Mouse (Mus musculus): Measurements from ENCODE around the gene Ybx2.

GRCm38 (mm10) chr11:69930967-69931537 is 4.5 kb upstream of the Ybx2 start:
- no peak for TF ChIP-seq MAFK (IDR thresholded peaks at IDR 0.05; ENCODE audit: insufficient replicate concordance, low read length)
- TF ChIP-seq MEF2A (IDR thresholded peaks at IDR 0.05; ENCODE audit: borderline replicate concordance, low read depth, low read length) = no peak
- TF ChIP-seq CTCF (conservative IDR thresholded peaks at IDR 0.05 in 1 of 2, IDR thresholded peaks at IDR 0.05 in 1 of 2; ENCODE audit: low read depth in 2 of 2, low read length in 2 of 2) = no peak

All from CH12.LX (cell line).